Mouse (Mus musculus): ENCODE data around the gene Ppp1r12b.

GRCm38 (mm10) chr1:134796536-134796935, 159.2 kb downstream of the Ppp1r12b start:
- TF ChIP-seq POLR2A (IDR thresholded peaks at IDR 0.05; ENCODE audit: low read depth, low read length) (no peak), CTCF (IDR thresholded peaks at IDR 0.05; ENCODE audit: extremely low read depth, insufficient read length, insufficient replicate concordance, low read depth, low read length) (no peak)
